ENCODE assay signal across 19 mouse cellular contexts in genomic region chr9:14262568-14262972, GRCm38 (mm10). TPM values are rescaled to one million over a fixed set of nuclear protein-coding genes. Genes with fewer than 3 reads are reported as not detected.
DNase-seq lines count a peak whose midpoint lies in the region; ATAC-seq and TF ChIP-seq lines count a peak whose summit lies in the region.
"Had no signal": no experiment of that assay in that cellular context is flagged by ENCODE, and none has a peak within 500 bp of the region (broad histone marks: within the 10 kb centered on the region; RNA-seq: fewer than 3 reads in every experiment).

No protein-coding gene starts in this region.

- TF ChIP-seq POLR2A in spleen, adult 2 months (IDR thresholded peaks at IDR 0.05; ENCODE audit: low read depth, low read length): no peak

- 13% methylated on average over 4 of the region's 4 CpGs for WGBS in spleen, adult 2 months

- peaks cover 2% of the 10 kb centered on the region; the same call in 1 of the 2 replicates for H3K4me1 ChIP-seq in spleen, adult 2 months (ENCODE audit: control insufficient read depth, insufficient read depth, insufficient read length)
- H3K4me1 ChIP-seq: hindbrain, embryonic 12.5 days; lung, embryonic 15.5 days had no signal

- no peaks in the 10 kb centered on the region for H3K36me3 ChIP-seq in spleen, adult 2 months (ENCODE audit: control insufficient read depth, insufficient read depth, low read length)
- H3K36me3 ChIP-seq in C2C12 (ENCODE audit: control insufficient read depth, insufficient read depth): no peaks in the 10 kb centered on the region
- H3K36me3 ChIP-seq: G1E; hindbrain, embryonic 12.5 days; lung, embryonic 15.5 days had no signal

- no peaks in the 10 kb centered on the region for H3K79me2 ChIP-seq in C2C12 (ENCODE audit: control insufficient read depth, insufficient read depth)

- no peak overlapping the region for H3ac ChIP-seq in C2C12 (ENCODE audit: control insufficient read depth, insufficient read length, low read depth)

- TF ChIP-seq CTCF in spleen, adult 2 months (IDR thresholded peaks at IDR 0.05; ENCODE audit: extremely low read depth, insufficient read depth, insufficient read length, insufficient replicate concordance): no peak
- TF ChIP-seq CTCF in C2C12 (IDR thresholded peaks at IDR 0.05; ENCODE audit: control insufficient read depth, insufficient read depth, insufficient read length): no peak

- H3K4me3 ChIP-seq in spleen, adult 2 months (ENCODE audit: extremely low read depth, insufficient read depth, insufficient read length): no peak overlapping the region
- H3K4me3 ChIP-seq in C2C12 (ENCODE audit: insufficient read depth, poor library complexity, severe bottlenecking): no peak overlapping the region
- H3K4me3 ChIP-seq: hindbrain, embryonic 12.5 days; lung, embryonic 15.5 days had no signal

- peak; percentile 73 for ATAC-seq in activated CD4-positive, CD25-positive, alpha-beta regulatory T cell, adult 4 months
- peak; percentile 63; the same call in 1 of the 2 replicates for ATAC-seq in neutrophil, adult 5-6 weeks (ENCODE audit: extremely low read depth, insufficient number of reproducible peaks, low FRiP score, poor library complexity, severe bottlenecking)
- ATAC-seq: forebrain, postnatal 0 days had no signal

- peak overlapping the region; percentile 66 for H3K27ac ChIP-seq in spleen, adult 2 months (ENCODE audit: insufficient read depth, low read length)
- H3K27ac ChIP-seq: hindbrain, embryonic 12.5 days; liver, embryonic 14.5 days; lung, embryonic 15.5 days had no signal

- no peak for DNase-seq in spleen, adult 2 months (ENCODE audit: low read depth in 1 of 2, low spot score in 2 of 2)
- DNase-seq in spleen, postnatal 14 days (ENCODE audit: low spot score in 2 of 2): no peak
- DNase-seq in gastrocnemius, adult 8-10 months (ENCODE audit: low spot score in 2 of 2): no peak
- DNase-seq in heart, adult 11 months: no peak
- DNase-seq: cerebellum, postnatal 10 days; embryo, embryonic 11 days; forebrain, postnatal 0 days; heart, postnatal 14 days; kidney, adult 8-10 months; kidney, postnatal 14 days; midbrain, embryonic 14.5 days; right cerebral cortex, postnatal 25 days had no signal

- H3K79me3 ChIP-seq in C2C12 (ENCODE audit: low read depth): no peaks in the 10 kb centered on the region

- H3K27me3 ChIP-seq in spleen, adult 2 months (ENCODE audit: control insufficient read depth, insufficient read depth, low read length): no peaks in the 10 kb centered on the region
- H3K27me3 ChIP-seq in C2C12 (ENCODE audit: control insufficient read depth, insufficient read depth, insufficient read length): no peaks in the 10 kb centered on the region
- H3K27me3 ChIP-seq: hindbrain, embryonic 12.5 days; lung, embryonic 15.5 days had no signal

TF ChIP-seq in C2C12, 6 proteins besides CTCF, POLR2A, EP300 and RAD21:
- no peak for TF ChIP-seq MYOG (IDR thresholded peaks at IDR 0.05; ENCODE audit: control insufficient read depth, extremely low read depth, insufficient read length)
- no peak for TF ChIP-seq MYOD1 (IDR thresholded peaks at IDR 0.05; ENCODE audit: control insufficient read depth, insufficient read length, low read depth)
- TF ChIP-seq USF1 (IDR thresholded peaks at IDR 0.05; ENCODE audit: low read depth): peak; percentile 66
- TF ChIP-seq MAX (IDR thresholded peaks at IDR 0.05): no peak

RNA-seq across cellular contexts. Expression of gene Sesn3, which starts 12.3 kb away (rescaled TPM):
- 12.2 and 33.6 TPM in 2 replicates for polyA plus RNA-seq in spleen, adult 2 months (2012; rRNA removed)
- 4.9 TPM for polyA plus RNA-seq in C2C12 (2012; fragmentation: generic; extraction: Trizol)
- 10 to 100 TPM; 20.9 to 21.9 TPM for polyA plus RNA-seq in activated CD4-positive, CD25-positive, alpha-beta regulatory T cell, adult 4 months (2017; shearing (Covaris generic))
- 68.8 and 71.9 TPM in 2 replicates for total RNA-seq in neutrophil, adult 5-6 weeks (2017)
- 10 to 100 TPM; 13.9 to 20.4 (median 18.7) TPM for total RNA-seq in gastrocnemius, adult 8-10 months (2022)
